Mouse (Mus musculus): Measurements from ENCODE around the gene Bcas3. TPM values are rescaled to one million over a fixed set of nuclear protein-coding genes. Genes with fewer than 3 reads are reported as not detected.
"Not testable (repeated sequence)": the region's sequence is repeated elsewhere in the genome, so short reads cannot be mapped to it uniquely, and the experiment has no call there.

The Bcas3 gene
- total RNA-seq, 1 experiment from 2014 or later: 19.2 TPM

DNA sequence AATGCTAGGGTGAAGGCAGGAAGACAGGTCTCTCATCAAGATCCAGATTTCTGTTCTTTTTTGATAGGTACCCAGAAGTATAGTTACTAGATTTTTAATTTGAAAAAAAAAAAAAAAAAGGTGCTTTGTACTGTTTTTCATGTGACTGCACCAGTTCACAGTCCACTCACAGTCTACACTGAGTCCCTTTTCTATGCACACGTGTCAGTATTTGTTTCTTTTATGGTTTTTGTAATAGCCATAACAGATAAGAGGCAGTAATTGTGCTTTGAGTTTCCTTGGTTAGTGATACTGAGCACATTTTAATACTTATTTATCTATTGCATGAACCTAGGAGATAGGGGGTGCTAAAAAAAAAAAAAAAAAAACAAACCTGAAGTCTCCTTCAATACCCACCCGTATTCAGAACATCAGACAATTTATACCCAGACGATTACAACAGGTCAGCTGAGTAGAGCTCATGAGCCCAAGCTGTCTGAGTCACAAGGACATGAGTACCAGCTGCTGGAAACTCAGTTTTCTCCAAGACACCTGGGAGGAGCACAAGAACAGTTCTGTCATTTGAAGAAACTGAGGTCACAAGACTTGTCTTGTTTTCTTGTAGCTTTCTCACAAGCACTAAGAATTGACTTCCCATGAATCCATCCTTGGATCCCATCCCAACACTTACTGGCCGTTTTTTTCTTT lies 351.2 kb downstream of the Bcas3 start:
- no peak for ATAC-seq (replicated peaks in 1 of 2; ENCODE audit: insufficient read depth in 1 of 2, low FRiP score in 2 of 2, low TSS enrichment in 1 of 2, low read depth in 1 of 2, poor library complexity in 2 of 2, severe bottlenecking in 2 of 2)

DNA sequence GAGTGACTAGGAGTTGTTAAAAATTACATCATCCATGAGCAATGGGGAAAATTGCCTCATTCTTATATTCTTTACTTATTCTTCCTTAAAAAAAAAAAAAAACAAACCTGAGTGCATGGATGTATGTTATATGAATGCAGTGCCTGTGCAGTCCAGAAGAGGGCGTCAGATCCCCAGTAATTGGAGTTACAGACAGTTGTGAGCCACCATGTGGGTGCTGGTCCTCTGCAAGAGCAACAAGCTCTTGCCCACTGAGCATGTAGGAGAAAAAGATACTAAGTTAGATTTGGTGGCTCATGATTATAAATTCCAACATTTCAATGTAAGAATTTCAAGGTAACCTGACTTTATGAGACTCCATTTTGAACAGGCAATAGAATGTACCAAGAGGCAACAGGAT lies 353.7 kb downstream of the Bcas3 start:
- ATAC-seq (replicated peaks in 1 of 2; ENCODE audit: insufficient read depth in 1 of 2, low FRiP score in 2 of 2, low TSS enrichment in 1 of 2, low read depth in 1 of 2, poor library complexity in 2 of 2, severe bottlenecking in 2 of 2): no peak

DNA sequence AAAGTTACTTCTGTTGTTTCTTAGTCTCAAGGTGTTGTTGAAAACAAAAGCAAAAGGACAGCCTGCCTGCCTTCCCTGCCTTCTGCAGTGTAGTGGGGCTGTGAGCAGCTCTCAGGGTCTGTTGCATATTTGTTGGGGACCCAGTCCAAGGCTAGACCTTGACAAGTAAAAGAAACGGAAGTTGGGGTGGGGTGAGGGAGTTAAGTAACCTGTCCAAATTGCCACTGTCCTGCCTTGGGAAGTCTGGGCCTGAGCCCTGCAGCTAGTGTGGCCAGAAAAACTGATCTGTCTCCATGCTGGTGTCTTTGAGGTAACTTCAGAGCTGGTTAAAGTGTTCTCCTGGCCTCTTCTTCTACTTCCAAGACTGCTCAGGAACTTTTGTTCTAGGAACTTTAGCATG lies 354.5 kb downstream of the Bcas3 start:
- ATAC-seq (replicated peaks in 1 of 2; ENCODE audit: insufficient read depth in 1 of 2, low FRiP score in 2 of 2, low TSS enrichment in 1 of 2, low read depth in 1 of 2, poor library complexity in 2 of 2, severe bottlenecking in 2 of 2): no peak

DNA sequence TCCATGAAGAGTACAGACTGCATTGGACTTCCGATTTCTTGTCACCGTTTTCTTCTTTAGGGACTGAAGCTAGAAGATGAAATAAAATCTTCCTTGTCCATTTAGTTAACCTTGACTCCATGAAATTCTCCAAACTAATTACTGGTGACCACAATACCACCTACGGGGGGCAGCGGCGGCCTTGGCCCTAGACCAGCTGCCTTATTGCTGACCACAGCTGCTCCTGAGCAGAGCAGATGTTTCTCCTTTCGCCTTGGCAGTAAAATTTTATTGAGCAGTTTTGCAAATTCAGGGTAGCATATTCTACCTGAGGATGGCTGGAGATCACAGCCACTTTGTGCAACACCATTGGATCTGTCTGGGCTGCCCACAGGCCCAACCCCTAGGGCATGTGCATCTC lies 356.2 kb downstream of the Bcas3 start:
- no peak for ATAC-seq (replicated peaks in 1 of 2; ENCODE audit: insufficient read depth in 1 of 2, low FRiP score in 2 of 2, low TSS enrichment in 1 of 2, low read depth in 1 of 2, poor library complexity in 2 of 2, severe bottlenecking in 2 of 2)

DNA sequence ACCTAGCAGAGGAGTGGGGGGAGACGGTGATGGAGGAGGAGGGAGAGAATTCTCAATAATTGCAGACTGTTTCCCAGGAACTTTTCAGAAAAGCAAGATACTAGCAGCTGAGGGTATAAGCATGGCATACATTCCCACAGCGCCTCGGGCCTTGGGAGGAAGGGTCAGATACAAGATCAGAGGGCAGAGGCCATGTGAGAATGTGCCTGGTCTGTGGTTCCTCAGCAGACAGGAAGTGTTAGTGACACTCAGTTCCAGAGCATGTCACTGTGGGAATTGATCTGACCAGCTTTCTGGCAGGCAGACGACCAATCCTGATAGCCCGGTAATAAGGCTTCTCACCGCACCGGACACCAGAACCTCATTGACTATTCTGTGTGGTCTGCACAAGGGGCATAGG lies 357.2 kb downstream of the Bcas3 start:
- no peak for ATAC-seq (replicated peaks in 1 of 2; ENCODE audit: insufficient read depth in 1 of 2, low FRiP score in 2 of 2, low TSS enrichment in 1 of 2, low read depth in 1 of 2, poor library complexity in 2 of 2, severe bottlenecking in 2 of 2)

DNA sequence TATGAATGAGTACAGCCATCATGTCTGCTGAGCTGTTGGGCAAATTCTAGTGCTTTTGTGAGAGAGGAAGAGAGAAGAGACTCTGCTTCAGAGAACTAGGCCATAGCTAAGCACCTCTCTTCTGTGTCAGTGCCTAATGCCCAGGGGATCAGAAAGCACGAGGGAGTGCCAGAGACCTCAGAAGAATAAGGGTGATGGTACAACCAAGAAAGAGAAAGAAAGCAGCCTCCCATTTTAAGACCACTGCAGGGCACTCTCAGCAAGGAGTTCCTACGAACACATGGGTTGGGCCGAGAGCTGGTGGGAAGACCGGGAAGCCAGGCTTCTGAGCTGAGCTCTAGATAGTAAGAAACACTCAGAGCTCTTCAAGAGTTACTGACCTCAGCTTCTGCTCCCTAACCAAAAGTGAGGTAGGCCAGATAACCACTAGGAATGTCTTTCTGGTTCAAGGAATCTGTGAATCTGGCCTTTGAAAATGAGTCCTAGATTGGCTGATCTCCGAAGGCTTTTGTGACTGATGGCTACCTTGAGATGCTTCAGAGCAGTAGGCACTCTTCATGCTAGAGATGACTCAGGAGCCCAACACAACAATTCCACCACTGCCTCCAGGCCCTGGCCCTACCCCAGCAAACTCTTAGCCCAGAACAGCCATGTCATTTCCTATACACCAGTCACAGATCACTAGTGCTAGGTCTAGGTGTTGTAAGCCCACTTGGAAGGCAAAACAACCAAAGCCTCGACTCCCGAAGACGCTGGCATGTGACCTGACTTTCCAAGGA lies 359.2 kb downstream of the Bcas3 start:
- no peak for ATAC-seq (replicated peaks in 1 of 2; ENCODE audit: insufficient read depth in 1 of 2, low FRiP score in 2 of 2, low TSS enrichment in 1 of 2, low read depth in 1 of 2, poor library complexity in 2 of 2, severe bottlenecking in 2 of 2)

DNA sequence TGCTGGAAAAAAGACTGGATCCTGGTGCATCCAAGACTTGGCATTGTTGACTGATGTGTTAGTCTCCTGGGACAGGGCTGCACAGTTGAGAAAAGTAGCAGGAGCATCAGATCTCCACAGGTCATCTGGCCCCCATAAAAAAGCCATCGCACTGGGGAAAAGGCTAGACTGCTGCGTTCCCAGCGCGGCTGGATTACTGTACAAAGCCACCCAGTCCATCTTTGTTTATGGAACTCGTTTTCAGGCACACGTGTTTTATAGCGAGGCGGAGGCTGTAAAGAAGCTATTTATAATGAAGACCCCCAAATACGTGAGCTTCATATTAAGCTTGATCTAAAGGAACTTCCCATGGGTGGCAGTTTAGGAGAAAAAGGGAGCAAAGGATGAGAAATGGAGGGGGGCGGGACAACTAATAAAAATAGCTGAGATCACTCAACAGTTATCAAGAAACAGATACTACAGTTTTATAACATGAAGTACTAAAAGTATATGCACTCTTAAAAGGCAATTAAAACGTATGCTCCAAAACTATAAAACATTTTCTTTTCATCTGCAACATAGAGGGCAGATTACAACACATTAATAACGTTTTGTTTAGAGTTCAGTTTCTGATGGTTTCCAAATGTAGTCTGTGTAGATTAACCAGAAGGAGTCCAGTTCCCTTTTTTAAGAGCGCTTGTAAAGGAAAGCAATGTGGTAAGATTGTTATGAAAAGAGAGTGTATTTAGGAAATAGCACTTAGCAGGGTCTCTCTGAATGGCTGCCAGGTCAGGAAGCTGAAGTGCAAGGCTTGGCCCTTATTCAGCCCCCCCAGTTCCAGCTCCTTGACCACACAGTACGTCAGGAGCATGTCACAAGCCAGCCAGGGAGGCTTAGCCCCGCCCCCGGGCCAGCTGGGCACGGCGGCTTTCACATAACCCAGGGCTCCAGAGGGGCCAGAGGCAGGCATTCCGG lies 360.2 kb downstream of the Bcas3 start:
- peak; percentile 93 to 96 for ATAC-seq (replicated peaks in 1 of 2; ENCODE audit: insufficient read depth in 1 of 2, low FRiP score in 2 of 2, low TSS enrichment in 1 of 2, low read depth in 1 of 2, poor library complexity in 2 of 2, severe bottlenecking in 2 of 2)

DNA sequence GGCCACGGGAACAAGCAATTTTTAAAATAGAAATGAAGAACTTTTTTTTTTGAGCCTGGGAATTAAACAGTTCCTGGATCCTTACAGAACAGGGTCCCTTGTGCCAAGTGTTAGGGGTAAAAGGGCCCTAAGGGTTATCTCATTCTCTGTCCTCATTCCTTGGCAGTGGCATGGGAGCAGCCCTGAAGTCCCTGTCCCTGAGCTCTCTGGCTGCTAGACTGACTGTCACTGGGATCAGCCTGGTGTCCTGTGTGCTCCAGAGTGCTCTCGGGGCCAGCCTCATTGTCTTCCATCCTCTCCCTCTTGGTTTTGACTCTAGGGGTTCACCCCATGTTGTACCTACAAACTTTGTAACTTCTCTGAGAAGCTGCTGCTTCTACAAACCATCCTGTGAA lies 360.8 kb downstream of the Bcas3 start:
- 0 out of 4 replicates have a peak, but pooled peaks of 1 of the 2 experiments have one; percentile 8 for ATAC-seq (replicated peaks in 1 of 2; ENCODE audit: insufficient read depth in 1 of 2, low FRiP score in 2 of 2, low TSS enrichment in 1 of 2, low read depth in 1 of 2, poor library complexity in 2 of 2, severe bottlenecking in 2 of 2)

DNA sequence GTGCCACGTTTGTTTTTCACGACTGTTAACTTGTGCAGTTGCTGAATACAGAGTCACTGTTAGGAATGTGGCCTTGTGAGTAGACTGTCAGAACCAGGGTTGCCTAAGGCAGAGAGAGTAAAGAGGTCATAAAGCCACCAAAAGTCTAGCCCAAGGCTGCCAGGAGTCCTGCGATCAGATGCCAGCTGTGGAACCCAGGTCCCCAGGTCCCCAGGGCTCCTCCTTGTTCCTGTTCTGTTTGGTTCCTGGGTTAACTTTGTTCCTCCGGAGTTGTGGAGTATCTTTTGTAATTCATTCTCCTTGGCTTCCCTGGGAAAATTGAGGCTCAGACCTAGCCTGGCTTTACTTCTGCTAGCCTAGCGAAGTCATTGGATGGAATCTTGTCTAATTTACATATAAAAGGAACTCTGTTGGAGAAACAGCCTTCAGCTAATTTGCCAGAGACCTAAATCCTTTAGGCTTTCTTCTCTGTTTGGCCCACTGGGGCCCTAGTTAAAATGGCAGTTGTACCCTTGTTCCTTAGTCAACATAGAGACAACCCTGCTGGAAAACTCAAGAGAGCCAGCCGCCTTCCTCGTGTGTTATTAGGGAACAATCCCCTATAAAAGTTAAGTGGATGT lies 361.5 kb downstream of the Bcas3 start:
- no peak for ATAC-seq (replicated peaks in 1 of 2; ENCODE audit: insufficient read depth in 1 of 2, low FRiP score in 2 of 2, low TSS enrichment in 1 of 2, low read depth in 1 of 2, poor library complexity in 2 of 2, severe bottlenecking in 2 of 2)

DNA sequence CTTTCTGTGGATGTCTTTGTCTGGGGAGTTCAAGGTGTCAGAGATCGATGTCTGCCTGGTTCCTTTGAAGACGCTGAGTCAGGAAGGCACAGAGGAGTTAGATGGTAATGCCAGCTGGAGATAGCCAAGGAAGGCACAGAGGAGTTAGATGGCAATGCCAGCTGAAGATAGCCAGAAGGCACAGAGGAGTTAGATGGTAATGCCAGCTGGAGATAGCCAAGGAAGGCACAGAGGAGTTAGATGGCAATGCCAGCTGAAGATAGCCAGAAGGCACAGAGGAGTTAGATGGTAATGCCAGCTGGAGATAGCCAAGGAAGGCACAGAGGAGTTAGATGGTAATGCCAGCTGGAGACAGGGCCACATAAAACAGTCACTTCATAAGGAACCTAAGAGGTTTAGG lies 363.8 kb downstream of the Bcas3 start:
- not testable (repeated sequence) for ATAC-seq (replicated peaks in 1 of 2; ENCODE audit: insufficient read depth in 1 of 2, low FRiP score in 2 of 2, low TSS enrichment in 1 of 2, low read depth in 1 of 2, poor library complexity in 2 of 2, severe bottlenecking in 2 of 2)

DNA sequence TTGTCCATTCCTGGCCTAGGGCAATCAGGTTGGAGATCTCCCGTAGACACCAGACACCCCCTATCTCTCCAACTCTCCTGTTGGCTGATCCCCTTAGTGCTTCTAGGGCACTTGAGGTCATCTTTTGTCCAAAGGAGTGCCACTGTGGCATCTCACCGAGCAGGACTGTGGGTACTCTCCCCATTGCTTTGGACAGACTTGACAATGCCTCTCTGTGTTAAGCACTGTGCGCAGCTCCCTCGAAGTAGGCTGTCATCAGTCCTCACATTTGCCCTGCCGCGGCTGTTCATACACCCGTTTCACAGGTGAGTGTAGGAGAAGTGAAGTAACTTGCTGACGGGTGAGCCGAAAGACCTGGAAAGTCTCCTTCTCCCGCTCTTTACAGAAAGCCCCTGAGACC lies 366.1 kb downstream of the Bcas3 start:
- no peak for ATAC-seq (replicated peaks in 1 of 2; ENCODE audit: insufficient read depth in 1 of 2, low FRiP score in 2 of 2, low TSS enrichment in 1 of 2, low read depth in 1 of 2, poor library complexity in 2 of 2, severe bottlenecking in 2 of 2)

DNA sequence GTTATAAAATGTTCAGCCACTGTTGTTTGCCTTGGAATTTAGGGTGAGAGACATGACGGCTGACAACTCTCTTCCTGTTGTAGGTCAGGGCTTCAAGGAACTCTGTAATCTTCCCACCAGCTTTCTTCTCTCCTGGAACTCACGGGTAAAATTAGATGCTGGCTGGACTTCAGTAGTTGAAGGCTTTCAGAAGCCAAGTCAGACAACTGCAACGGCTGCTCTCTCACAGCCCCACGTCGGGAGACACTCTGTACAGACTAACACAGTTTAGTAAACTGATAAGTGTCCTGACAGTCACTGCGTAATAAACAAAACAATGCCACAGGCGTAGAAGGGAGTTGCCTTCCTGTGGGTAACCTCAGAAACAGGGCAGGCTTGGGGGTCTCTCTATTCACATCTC lies 366.8 kb downstream of the Bcas3 start:
- no peak for ATAC-seq (replicated peaks in 1 of 2; ENCODE audit: insufficient read depth in 1 of 2, low FRiP score in 2 of 2, low TSS enrichment in 1 of 2, low read depth in 1 of 2, poor library complexity in 2 of 2, severe bottlenecking in 2 of 2)

DNA sequence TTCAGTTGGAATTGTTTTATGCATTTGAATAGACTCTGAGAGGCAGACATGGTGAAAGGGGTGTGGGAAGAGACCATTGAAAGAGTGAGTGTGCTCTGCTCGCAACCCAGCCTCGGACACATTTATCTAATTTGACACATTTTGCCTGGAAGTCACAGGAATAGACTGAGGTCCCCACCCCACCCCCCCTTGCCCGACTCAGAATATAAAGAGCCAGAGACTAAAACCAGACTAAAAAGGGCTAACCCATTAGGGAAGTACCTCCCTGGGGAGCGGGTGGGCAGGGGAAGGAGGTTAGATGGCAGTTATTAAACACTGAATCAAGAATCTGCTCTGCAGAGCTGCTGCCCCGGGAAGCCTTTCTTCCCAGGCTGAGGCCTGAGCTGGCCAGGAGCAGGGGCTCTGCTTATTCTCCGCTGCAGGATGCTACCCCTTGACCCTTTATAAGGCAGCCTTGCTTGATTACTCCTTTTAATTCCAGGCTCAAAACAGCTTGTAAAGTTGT lies 367.4 kb downstream of the Bcas3 start:
- ATAC-seq (replicated peaks in 1 of 2; ENCODE audit: insufficient read depth in 1 of 2, low FRiP score in 2 of 2, low TSS enrichment in 1 of 2, low read depth in 1 of 2, poor library complexity in 2 of 2, severe bottlenecking in 2 of 2): peak; percentile 12 to 37; a peak in 2 of 4 replicates

DNA sequence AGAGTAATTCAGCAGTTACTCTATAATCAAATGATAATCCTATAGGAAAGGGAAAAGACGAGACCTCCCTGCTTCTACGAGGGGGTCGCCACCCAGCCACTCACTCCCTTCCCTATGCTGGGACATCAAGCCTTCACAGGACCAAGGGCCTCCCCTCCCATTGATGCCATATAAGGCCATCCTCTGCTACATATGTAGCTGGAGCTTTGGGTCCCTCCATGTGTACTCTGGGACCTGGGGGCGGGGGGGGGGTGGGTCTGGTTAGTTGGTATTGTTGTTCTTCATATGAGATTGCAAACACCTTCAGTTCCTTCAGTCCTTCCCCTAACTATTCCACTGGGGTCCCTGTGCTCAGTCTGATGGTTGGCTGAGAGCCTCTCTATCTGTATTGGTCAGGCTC lies 369.0 kb downstream of the Bcas3 start:
- no peak for ATAC-seq (replicated peaks in 1 of 2; ENCODE audit: insufficient read depth in 1 of 2, low FRiP score in 2 of 2, low TSS enrichment in 1 of 2, low read depth in 1 of 2, poor library complexity in 2 of 2, severe bottlenecking in 2 of 2)

DNA sequence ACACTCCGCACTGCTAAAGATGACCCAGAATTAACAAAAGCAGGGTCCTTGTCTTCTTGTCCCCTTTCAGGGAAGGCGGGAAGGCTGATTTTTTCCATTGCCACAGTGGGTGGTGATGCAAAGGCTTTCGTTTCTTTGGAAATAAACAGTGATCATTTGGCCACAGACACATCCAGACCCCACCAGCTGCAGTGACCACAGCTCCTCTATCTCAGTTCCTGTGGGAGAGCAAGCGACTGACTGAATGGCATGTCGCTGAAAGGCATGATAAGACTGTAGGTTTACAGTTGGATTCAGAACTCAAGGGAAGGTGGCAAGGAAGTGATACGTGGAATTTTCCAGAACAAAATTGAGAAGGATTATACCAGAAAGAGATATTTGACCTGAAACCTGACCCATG lies 371.2 kb downstream of the Bcas3 start:
- no peak for ATAC-seq (replicated peaks in 1 of 2; ENCODE audit: insufficient read depth in 1 of 2, low FRiP score in 2 of 2, low TSS enrichment in 1 of 2, low read depth in 1 of 2, poor library complexity in 2 of 2, severe bottlenecking in 2 of 2)

DNA sequence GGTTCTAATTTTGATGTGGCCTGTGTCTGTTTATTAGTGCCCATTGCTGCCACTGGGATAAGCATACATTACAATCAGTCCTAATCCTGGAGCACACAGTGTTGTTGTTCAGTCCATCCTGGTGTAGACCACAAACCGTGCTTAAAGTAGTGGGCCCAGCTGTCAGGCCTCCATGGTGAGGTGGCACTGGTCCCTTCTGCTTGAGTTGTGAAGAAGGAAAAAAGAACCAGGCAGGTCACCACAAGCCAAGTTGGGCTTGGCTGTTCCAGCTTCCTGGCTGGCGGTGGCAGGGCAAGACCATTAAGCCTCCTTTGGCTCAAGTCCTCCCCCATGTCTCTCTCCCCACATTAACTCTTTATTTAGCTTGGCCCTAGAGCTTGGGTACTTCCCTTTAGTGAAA lies 376.8 kb downstream of the Bcas3 start:
- ATAC-seq (replicated peaks in 1 of 2; ENCODE audit: insufficient read depth in 1 of 2, low FRiP score in 2 of 2, low TSS enrichment in 1 of 2, low read depth in 1 of 2, poor library complexity in 2 of 2, severe bottlenecking in 2 of 2): no peak

DNA sequence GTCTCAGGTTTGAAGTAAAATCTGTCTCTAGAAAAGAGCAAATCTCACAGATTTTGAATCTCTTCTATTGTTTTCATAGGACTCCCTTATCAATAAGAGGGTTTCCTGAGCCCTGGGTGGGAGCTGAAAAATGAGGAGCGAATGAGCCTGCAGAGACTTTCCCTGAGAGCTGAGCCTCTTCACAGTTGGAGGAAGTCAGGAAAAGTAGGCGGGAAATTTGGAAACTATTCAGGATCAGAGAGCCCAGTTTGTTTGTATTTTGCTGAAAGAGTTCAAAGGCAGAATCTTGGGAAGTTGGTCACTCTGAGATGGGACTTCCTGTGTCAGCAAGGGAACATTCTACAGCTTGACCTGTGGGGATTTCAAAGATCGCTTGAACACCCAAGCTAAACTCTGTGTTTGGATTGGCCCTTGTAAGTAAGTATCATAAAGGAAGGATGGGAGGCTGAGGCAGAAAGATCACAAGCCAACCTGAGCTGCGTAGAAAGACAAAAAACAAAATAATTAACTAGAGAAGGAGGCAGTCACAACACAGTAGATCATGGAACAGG lies 379.6 kb downstream of the Bcas3 start:
- ATAC-seq (replicated peaks in 1 of 2; ENCODE audit: insufficient read depth in 1 of 2, low FRiP score in 2 of 2, low TSS enrichment in 1 of 2, low read depth in 1 of 2, poor library complexity in 2 of 2, severe bottlenecking in 2 of 2): no peak

Measured in hematopoietic stem cell, adult 5-6 weeks (primary cell).